Mouse (Mus musculus) ES-E14 (cell line): ENCODE measurements around the gene Mast4. TPM values are rescaled to one million over a fixed set of nuclear protein-coding genes. Genes with fewer than 3 reads are reported as not detected.

Experiments
- DNase-seq: peaks from one replicate; pipeline ENCODE4 v3.0.0-alpha.2; 2013; ENCODE audit warnings: low read depth, low spot score
- H3K27ac ChIP-seq: 2 replicates; pipeline ENCODE4 v1.5.1; 2012; ENCODE audit warnings: low read depth, mild to moderate bottlenecking, low read length, moderate library complexity, mixed read lengths; ENCODE audit not compliant: poor library complexity, insufficient read depth, severe bottlenecking
- H3K36me3 ChIP-seq: 2 replicates; pipeline ENCODE4 v1.6.1; 2012; ENCODE audit warnings: mild to moderate bottlenecking, low read length, moderate library complexity, mixed read lengths; ENCODE audit not compliant: control insufficient read depth, poor library complexity, insufficient read depth, severe bottlenecking
- H3K4me1 ChIP-seq, 2 experiments: fragments of 150-350 bp in 1 of 2; sonication (generic) in 1 of 2; 2 replicates each; pipeline ENCODE4 v1.6.1; 2012; ENCODE audit warnings: low read length in 2 of 2, mild to moderate bottlenecking in 1 of 2, mixed read lengths in 1 of 2; ENCODE audit not compliant: control insufficient read depth in 2 of 2, insufficient read depth in 2 of 2, poor library complexity in 1 of 2
- H3K4me3 ChIP-seq, 2 experiments: fragments of 150-350 bp in 1 of 2; sonication (generic) in 1 of 2; 2 replicates each; pipeline ENCODE4 v1.5.1; 2012; ENCODE audit warnings: low read length in 2 of 2, low read depth in 1 of 2, mild to moderate bottlenecking in 1 of 2, mixed read lengths in 1 of 2; ENCODE audit not compliant: insufficient read depth in 1 of 2, poor library complexity in 1 of 2, severe bottlenecking in 1 of 2
- H3K9ac ChIP-seq: 2 replicates; pipeline ENCODE4 v1.6.1; 2012; ENCODE audit warnings: low read depth, mild to moderate bottlenecking, low read length, mixed read lengths; ENCODE audit not compliant: poor library complexity, insufficient read depth, severe bottlenecking
- H3K9me3 ChIP-seq: fragments of 150-350 bp; sonication (generic); 2 replicates; pipeline ENCODE4 v1.6.1; 2012; ENCODE audit warnings: low read depth, mild to moderate bottlenecking, low read length; ENCODE audit not compliant: control insufficient read depth, insufficient read depth
- CHD2 ChIP-seq: IDR thresholded peaks from 2 replicates; pipeline ENCODE4 v1.6.1; 2014; ENCODE audit warnings: mild to moderate bottlenecking, low read depth, low read length, inconsistent platforms
- HCFC1 ChIP-seq: IDR thresholded peaks from 2 replicates; pipeline ENCODE4 v1.6.1; 2012; ENCODE audit warnings: low read length, inconsistent platforms, borderline replicate concordance; ENCODE audit not compliant: insufficient read depth
- MAFK ChIP-seq: IDR thresholded peaks from 2 replicates; pipeline ENCODE4 v1.6.1; 2014; ENCODE audit warnings: mild to moderate bottlenecking, low read depth, low read length, inconsistent platforms; ENCODE audit not compliant: insufficient read depth
- ZC3H11A ChIP-seq: IDR thresholded peaks from 2 replicates; pipeline ENCODE4 v1.6.1; 2012; ENCODE audit warnings: low read depth, mild to moderate bottlenecking, inconsistent platforms, low read length, borderline replicate concordance
- ZNF384 ChIP-seq: IDR thresholded peaks from 2 replicates; pipeline ENCODE4 v1.6.1; 2012; ENCODE audit warnings: low read depth, low read length, inconsistent platforms
- in situ Hi-C, 2 experiments: fragments of 600-800 bp; cut with MboI; formaldehyde crosslinking; loops; one replicate each; pipeline ENCODE4 v1.15.1; 2025; ENCODE audit warnings: low sequenced_read_pairs in 2 of 2, inconsistent platforms in 1 of 2; ENCODE audit not compliant: unreplicated experiment in 2 of 2
- total RNA-seq: library from RNA; depleted of rRNA; stranded (reverse); fragments of 300-350 nt; gene quantifications from 2 replicates; pipeline ENCODE4 v1.2.3, GENCODE M21; 2012

The Mast4 gene
- total RNA-seq, 1 experiment: 8.3 TPM

DNA sequence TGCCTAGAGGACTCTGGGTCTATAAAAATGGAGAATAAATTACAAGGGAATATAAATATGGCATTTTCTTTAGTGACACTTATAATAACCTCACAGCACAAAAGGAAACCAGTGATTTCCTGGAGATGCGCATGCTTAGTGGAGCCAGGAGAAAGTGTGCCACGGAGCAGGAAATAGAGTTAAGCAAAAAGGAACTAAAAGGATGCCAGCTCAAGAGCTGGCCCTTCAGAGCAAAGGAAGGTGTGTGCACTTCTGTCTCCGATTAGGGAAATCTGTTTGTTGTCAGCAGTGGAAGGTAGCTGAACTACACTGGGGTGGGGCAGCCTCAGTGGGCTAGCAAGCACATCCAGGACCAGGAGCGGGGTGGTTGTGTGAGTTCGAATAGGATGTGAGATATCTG lies 634.1 kb downstream of the Mast4 start:
- peaks cover 0 to 10% of the 10 kb centered on the region in 2 experiments; a peak in 2 of 4 replicates for H3K4me1 ChIP-seq
- in situ Hi-C loops: no loop called here
- no peak for DNase-seq

DNA sequence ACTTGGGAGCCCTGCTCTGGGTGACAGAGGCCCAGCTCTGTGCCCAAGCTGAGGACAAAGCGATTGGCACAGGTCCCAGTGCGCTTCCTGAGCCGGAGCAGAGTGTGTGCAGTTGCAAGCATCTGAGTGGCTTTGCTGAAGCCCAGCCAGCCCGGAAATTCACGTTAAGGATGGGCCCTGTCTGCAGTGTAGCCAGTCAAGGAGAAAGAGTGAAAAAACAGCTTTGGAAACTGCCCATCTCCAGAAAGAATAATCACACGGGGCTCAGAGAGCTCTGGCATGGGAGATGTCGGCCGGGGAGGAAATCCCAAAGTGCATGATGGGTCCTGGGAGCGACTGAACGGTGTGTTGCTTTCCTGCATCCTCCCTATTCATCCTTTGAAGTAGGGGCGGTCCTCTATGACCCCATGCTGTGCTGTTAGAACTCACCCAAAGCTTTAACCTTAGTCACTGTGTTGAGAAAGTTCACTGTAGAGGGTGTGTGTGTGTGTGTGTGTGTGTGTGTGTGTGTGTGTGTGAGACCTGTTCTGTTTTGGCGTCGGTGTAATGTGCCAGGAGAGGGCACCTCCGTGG lies 635.5 kb downstream of the Mast4 start:
- peaks cover 0 to 10% of the 10 kb centered on the region in 2 experiments; a peak in 2 of 4 replicates for H3K4me1 ChIP-seq
- H3K9me3 ChIP-seq: no peaks in the 10 kb centered on the region
- in situ Hi-C loops: no loop called here
- H3K9ac ChIP-seq: no peak overlapping the region
- no peak overlapping the region for H3K27ac ChIP-seq
- no peak for TF ChIP-seq ZNF384
- no peaks in the 10 kb centered on the region for H3K36me3 ChIP-seq
- peak; percentile 69 for DNase-seq
- H3K4me3 ChIP-seq: peak overlapping the region; percentile 1 to 58; a peak in 3 of 4 replicates

More for the DNA sequence above, 634.1 kb downstream of the Mast4 start:
- H3K9me3 ChIP-seq: no peaks in the 10 kb centered on the region
- H3K27ac ChIP-seq: no peak overlapping the region
- no peak overlapping the region for H3K4me3 ChIP-seq
- TF ChIP-seq ZNF384: no peak
- no peak for TF ChIP-seq HCFC1
- no peak for TF ChIP-seq CHD2
- TF ChIP-seq ZC3H11A: no peak
- TF ChIP-seq MAFK: no peak
- H3K36me3 ChIP-seq: no peaks in the 10 kb centered on the region
- no peak overlapping the region for H3K9ac ChIP-seq

DNA sequence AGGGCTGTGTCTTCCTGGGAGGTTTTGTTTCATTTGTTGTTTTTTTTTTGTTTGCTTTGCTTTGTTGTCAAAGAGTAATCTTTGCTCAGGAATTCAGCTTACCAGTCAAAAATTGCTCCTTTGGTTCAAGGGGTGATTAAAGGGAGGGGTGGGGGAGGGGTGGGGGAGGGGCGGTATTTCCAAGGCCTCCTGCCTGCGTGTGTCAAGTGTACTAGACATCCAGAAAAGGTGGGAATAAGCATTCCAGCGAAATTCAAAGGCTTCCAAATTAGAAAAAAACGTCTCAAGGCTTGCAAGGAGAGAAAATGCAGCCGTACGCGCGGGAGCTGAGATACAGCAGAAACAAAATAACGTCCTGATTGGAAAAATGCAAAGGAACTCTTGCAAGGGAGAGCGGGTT lies 636.0 kb downstream of the Mast4 start:
- no peak for DNase-seq
- Histone ChIP-seq H3K36me3 (no peaks in the 10 kb centered on the region), H3K9me3 (no peaks in the 10 kb centered on the region), H3K4me3 (peak overlapping the region; percentile 1 to 58; a peak in 3 of 4 replicates), H3K4me1 (peaks cover 0 to 10% of the 10 kb centered on the region in 2 experiments; a peak in 2 of 4 replicates), H3K27ac (no peak overlapping the region; the same call in 1 of the 2 replicates), H3K9ac (no peak overlapping the region)
- TF ChIP-seq HCFC1 (no peak), CHD2 (no peak), ZNF384 (no peak), ZC3H11A (no peak), MAFK (no peak)
- in situ Hi-C loops: no loop called here

DNA sequence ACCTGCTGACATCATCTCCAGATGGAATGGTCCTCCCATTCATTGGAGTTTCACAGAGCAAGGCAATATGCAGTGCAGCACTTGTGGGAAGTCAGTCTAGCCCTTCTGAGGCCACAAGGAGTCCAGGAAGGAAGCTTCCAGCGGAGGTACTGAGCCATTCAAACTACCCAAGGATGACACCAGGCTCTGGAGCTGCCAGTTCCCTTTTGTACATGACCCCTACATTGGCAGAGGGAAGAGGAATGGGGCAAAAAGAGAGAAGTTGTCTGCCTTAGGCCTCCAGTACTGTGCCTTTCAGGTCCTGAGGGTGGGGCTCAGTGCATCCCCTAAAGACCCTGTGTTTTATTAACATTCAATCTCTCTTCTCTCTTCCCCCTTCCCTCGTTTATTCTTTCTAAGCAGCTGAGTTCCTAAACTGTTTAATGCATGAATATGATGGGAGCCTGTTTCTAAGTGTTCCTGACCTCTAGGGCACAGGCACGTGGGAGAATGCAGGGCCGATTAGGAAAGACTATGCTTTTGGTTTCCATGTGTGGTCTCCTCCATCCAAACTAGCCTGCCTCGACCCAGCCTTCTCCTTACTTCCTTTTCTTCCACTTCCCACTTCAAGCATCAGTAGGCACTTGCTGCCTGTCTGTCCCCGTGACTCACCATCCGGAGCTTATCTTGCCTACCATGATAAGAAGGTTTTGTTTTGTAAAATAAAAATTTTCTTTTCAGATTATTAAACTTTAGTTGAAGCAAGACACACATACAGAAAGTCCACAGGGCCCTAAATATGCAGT lies 639.0 kb downstream of the Mast4 start:
- Histone ChIP-seq H3K9ac (no peak overlapping the region), H3K4me1 (peaks cover 6 to 19% of the 10 kb centered on the region in 2 experiments; a peak in 3 of 4 replicates), H3K36me3 (no peaks in the 10 kb centered on the region), H3K27ac (no peak overlapping the region), H3K4me3 (no peak overlapping the region), H3K9me3 (no peaks in the 10 kb centered on the region)
- no peak for TF ChIP-seq CHD2
- TF ChIP-seq ZNF384: no peak
- TF ChIP-seq HCFC1: no peak
- no peak for TF ChIP-seq ZC3H11A
- no peak for TF ChIP-seq MAFK
- DNase-seq: no peak
- in situ Hi-C loops: no loop called here
